Mouse (Mus musculus): ENCODE measurements around the gene Mms22l.
"Not testable (repeated sequence)": the region's sequence is repeated elsewhere in the genome, so short reads cannot be mapped to it uniquely, and the experiment has no call there.

The Mms22l gene

DNA sequence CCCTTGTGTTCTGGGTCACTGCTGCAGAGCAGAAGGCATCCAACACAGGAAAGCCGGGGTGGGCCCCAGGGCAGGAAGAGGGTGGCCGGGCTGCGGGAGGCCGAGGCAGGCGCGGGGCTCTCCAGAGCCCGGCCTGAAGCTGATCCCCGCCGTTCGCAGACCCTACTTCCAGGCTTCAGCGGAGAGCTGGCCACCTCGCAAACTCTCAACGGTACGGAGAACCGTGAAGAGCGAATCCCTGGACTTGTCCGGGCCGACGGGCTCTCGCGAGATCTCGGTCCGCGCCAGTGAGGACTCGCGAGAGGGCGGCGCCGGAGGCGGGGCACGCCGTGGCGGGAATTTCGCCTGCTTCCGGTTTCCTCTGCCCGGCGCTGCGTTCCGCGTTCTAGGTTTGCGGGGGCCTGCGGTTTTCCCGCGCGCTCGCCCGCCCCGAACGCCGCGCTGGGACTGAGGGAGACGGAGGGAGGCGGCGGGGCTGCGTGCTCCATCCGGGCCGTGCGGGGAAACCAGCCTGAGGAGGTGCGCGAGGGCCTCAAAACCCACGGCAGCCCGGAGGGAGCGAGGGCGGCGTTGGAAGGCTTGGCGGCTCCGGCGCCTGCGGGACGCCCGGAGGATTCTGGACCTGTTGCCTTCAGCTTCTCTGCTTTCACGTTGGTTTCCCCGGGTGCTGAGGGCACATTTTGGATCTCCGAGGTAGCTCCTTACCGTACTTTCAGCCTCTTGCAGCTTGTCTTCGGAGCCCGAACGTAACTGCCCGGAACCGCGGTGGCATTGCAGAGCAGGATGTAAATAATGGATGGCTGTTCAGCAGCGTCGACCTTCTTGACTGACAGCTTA is at the start of gene Mms22l:
TSS of gene Mms22l (plus strand) at position 336 of the 837 bp plus-strand sequence.
- DNase-seq (ENCODE audit: low read depth), result peak; percentile 93

DNA sequence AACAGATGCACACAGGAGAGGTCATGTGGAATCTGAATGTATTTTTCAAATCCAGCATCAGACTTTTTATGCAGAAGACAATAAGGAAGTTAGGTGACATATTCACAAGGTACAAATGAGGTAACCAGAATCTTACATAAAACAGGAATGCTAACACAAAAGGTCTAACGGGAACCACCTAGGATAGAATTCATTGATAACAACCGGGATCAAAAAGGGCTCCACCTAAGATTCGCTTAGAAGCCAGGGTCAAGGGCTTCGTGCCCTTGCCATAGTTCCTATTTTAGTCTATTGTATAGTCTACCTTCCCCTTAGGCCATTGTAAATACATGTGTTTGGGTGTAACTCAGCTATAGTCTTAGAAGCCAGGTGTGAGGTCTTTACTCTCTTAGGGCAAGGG is 12.2 kb upstream of the Mms22l start:
- DNase-seq (ENCODE audit: low read depth), result not testable (repeated sequence)

GRCm38 (mm10) chr4:24496953-24497319 is 685 bp downstream of the Mms22l start:
- no peak for DNase-seq (ENCODE audit: low read depth)

DNA sequence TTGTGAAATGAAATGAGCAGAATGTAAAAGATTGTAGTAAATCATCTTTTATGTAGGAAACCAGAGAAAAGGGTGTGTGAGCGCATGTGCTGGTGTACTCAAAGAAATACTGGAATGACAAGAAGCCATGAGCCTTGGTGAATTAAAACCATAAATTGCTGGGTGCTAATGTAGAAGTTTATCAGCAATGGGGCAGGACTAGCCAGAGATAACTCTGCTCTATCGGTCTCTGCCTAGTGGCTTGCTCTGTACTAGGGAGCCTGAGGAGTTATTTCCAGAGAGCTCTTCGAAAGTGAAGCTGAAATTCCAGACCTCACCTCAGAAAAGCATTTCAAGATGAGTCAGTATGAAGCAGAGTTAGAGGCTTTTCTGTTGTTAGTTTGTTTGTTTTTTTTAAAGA is 12.9 kb downstream of the Mms22l start:
- DNase-seq (ENCODE audit: low read depth), result no peak

DNA sequence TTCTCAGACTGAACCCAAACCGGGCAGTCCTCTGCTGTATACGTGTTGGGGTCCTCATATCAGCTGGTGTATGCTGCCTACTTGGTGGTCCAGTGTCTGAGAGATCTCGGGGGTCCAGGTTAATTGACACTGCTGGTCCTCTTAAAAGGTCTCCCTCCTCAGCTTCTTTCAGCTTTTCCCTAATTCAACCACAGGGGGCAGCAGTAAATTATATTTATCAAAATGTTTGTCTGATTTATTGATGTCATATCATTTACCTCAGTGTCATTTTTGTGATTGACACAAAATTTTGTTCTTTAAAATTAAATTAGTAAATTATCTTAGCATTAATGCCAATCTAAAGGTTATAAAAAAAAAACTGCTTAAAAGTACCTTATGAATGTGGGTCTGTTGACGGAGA is 40.7 kb downstream of the Mms22l start:
- no peak for DNase-seq (ENCODE audit: low read depth)

- no peak for DNase-seq (ENCODE audit: low read depth)
These were observed 47.2 kb downstream of the Mms22l start for GRCm38 (mm10) chr4:24543421-24543820.

- DNase-seq (ENCODE audit: low read depth), result peak; percentile 27
These were observed 48.5 kb downstream of the Mms22l start for GRCm38 (mm10) chr4:24544677-24545151.

- DNase-seq (ENCODE audit: low read depth), result peak; percentile 38
These were observed 60.0 kb downstream of the Mms22l start for GRCm38 (mm10) chr4:24556116-24556820.

GRCm38 (mm10) chr4:24557149-24557548 is 60.9 kb downstream of the Mms22l start:
- no peak for DNase-seq (ENCODE audit: low read depth)

- peak; percentile 61 for DNase-seq (ENCODE audit: low read depth)
These were observed 71.8 kb downstream of the Mms22l start for GRCm38 (mm10) chr4:24568026-24568425.

DNA sequence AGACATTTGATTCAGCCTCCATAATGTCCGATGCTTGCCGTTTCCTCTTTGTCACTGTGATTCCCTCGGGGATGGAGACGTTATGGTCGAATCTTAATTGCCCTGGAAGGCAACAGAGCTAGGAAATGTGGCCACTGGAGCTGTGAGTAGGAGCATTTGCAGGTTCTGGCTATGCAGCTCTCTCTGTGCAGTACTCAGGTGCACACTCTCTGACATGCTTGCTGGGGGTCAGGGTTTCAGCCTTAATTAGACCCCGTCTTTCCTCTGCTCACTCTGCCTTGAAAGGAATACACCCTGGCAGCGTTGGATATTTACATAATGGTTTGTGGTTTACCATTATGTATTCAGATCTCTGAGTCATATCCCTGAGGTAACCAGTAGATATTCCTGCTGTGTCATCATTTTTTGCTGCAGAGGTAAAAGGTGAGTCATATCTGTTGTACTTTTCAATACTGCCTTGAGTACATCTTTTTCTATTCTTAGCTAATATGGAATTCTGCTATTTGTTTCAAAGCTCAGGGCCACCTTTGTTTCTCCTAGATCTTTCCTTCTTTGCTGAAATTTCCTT is 72.8 kb downstream of the Mms22l start:
- peak; percentile 87 for DNase-seq (ENCODE audit: low read depth)

GRCm38 (mm10) chr4:24574276-24574675 is 78.0 kb downstream of the Mms22l start:
- peak; percentile 79 for DNase-seq (ENCODE audit: low read depth)

DNA sequence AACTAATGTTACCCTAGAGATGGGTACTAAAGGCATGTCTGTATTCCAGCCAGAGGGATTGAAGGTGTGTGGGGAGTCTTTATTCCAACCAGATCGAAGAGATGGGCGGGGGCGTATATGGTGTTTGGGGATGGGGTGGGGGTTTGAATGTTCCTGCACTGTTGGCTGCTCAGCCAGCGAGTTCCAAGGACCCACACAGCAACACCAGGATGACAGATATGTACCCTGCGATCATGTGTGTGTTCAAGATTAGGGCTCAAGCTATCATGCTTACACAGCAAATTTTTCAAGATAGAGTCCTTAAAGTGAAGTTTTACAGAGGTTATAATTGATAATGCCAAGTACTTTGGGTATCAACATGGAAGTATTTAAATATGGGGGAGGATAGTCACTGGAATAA is 81.3 kb downstream of the Mms22l start:
- no peak for DNase-seq (ENCODE audit: low read depth)

DNA sequence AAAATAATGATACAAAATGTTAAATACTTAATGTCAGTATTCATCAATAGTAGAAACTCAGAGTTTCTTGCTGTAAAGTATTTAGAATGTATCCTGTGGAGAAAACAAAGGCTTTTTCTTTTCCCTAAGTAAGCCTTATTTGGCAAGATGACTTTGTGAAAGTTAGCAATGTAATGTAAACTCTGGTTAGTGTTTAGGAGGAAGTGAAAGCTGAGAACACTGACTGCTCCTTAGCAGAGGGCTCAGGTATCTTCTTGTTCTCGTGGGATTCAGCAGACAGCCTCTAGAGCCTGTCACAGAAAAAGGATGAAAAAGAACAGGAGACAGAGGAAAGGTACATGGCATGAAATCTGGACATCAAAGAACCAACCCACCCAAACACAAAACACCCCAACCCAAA is 86.0 kb downstream of the Mms22l start:
- DNase-seq (ENCODE audit: low read depth), result no peak

DNA sequence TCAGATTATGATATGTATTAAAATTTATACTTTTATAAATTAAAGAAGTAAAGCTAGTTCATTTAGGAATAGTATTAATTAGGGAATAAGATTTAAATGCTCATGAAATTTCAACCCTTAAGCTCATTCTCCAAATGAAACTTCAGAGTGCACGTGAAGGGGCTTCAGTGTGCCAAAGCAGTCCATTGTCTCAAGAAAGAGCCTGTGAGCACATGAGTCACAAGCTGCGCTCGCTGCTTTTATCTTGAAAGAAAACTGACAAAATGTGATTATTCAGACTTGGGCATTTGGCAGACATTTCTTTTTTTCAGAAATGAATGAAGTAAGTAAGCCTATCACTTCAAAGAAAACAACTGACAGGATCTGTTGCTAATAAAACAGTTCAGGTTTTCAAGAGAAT is 87.7 kb downstream of the Mms22l start:
- DNase-seq (ENCODE audit: low read depth), result no peak

DNA sequence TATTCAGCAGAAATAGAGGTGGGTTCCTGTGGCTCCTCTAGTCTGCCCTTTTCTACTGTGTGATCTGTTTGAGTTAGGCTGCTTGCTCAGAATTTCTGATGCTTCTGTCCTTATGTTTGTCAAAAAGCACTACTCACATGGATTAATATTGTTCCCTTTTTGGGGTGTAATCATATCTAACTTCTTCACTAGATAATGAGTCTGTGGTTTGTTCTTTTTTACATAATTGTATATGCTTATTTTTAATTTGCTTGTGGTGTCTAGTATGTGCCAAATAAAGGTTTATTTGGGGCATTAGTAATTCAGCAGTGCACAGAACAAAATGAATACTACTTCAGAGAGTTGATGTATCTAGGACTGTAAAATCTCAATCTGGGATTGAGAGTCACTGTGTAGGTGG is 98.6 kb downstream of the Mms22l start:
- DNase-seq (ENCODE audit: low read depth), result no peak

DNA sequence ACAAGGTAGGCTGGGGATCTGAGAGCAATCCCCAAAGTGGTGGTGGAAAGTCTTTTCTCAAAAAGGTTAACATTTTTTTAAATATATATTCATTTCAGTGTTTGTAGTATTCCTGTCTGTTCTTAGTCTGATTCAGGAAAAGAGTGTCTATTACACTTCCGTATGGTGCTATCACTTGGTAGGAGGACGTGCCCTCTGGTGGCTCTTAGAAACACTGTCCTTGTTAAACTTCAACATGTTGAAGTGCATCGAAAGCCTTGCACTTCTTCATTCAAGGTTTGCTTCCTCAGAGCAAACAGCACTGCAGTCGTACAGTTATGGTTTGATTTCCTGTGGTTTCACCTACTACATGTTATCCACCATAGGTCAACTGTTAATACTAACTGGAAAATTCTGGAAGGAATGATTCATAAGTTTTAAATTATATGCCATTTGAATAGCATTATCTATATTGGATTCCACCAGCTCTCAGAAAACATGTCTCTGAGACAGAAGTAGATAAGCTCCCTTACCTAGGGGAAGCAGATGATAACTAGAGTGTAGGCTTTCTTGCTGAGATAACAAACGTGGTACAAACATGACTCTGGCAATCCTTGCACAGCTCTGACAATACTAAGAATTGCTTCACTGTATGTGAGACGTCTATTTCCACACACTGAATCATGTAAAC is 100.8 kb downstream of the Mms22l start:
- DNase-seq (ENCODE audit: low read depth), result peak; percentile 35

DNA sequence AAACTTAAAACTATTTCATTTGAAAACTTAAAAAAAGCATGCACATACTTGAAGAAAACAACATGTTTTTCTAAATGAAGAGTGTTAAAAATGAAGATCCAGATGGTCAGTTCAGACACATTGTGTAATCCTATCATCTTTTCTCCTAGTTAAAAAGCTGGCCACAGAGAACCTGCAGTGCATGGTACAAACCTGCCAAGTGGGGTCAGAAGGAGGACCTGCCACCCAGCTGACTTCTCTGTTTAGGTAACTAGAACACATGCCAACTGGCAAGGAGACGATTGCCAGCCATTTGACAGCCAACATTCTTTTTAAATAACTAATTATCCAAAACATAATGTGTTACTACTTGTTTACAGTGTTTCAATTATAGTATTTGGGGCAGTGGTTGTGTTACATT is 102.4 kb downstream of the Mms22l start:
- no peak for DNase-seq (ENCODE audit: low read depth)

GRCm38 (mm10) chr4:24601711-24602110 is 105.5 kb downstream of the Mms22l start:
- no peak for DNase-seq (ENCODE audit: low read depth)

GRCm38 (mm10) chr4:24609085-24609484 is 112.8 kb downstream of the Mms22l start:
- DNase-seq (ENCODE audit: low read depth), result no peak

GRCm38 (mm10) chr4:24609564-24609963 is 113.3 kb downstream of the Mms22l start:
- DNase-seq (ENCODE audit: low read depth), result no peak

- DNase-seq (ENCODE audit: low read depth), result peak; percentile 17
These were observed 123.8 kb downstream of the Mms22l start for GRCm38 (mm10) chr4:24620005-24620404.
